Mouse (Mus musculus): ENCODE results near the gene 2010300C02Rik.
A peak's percentile ranks its signal among the peaks of the same experiment; 100 is the strongest.
"Not testable (repeated sequence)": the region's sequence is repeated elsewhere in the genome, so short reads cannot be mapped to it uniquely, and the experiment has no call there.

2010300C02Rik gene

DNA sequence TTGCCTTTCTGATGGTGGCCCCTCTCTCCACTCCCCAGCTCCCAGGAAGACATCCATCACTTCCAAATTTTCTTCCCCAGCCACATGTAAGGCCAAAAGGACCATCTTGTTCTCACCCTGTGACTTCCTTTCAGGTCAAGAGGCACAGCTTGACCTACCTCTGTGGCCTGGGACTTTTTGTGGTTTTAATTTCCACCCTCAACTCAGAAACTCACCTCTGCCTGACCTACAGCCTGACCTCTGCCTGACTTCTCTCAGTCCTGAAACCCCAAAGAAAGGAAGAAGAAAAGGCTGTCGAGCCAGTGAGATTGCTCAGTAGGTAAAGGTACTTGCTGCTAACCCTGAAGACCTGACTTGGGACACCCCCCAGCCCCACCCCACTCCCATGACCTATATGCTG, 100.3 kb downstream of the 2010300C02Rik start:
- DNase-seq = no peak

DNA sequence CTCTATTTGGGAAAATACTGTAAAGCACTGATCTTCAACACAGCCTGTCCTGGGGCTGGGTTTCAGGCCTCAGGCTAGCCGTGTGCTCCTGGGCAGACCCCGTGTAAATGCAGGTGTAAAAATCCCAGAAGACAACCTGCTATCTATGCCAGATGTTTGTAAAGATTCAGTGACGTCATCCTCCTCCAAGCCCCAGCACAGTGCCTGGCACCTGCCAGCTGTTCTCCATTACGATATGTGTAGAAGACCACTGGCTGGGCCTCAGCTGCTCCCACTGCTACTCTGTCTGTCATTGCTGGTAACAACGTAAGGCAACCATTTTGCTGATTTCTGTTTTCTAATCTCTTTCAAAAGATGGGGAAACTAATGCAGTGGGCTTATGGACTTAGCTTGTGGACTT, 102.8 kb downstream of the 2010300C02Rik start:
- DNase-seq = no peak

DNA sequence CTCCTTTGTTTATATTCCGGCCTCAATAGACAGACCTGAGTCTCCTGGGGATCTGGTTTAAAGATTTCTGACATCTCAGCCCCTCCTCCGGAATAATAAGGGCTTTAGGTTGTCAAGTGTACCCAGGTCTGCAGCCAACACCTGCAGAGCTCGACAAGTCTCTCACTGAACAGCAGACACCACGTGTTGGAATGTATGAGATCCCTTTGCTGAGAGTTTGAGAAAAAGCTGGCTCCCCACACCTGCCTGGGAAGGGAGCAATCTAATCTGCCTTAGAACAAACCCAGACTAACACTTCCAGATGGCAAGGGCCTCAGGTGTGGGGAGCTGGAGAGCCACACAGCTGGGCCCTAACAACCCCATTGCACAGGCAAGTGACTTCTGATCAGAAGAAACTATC, 103.3 kb downstream of the 2010300C02Rik start:
- DNase-seq = no peak

DNA sequence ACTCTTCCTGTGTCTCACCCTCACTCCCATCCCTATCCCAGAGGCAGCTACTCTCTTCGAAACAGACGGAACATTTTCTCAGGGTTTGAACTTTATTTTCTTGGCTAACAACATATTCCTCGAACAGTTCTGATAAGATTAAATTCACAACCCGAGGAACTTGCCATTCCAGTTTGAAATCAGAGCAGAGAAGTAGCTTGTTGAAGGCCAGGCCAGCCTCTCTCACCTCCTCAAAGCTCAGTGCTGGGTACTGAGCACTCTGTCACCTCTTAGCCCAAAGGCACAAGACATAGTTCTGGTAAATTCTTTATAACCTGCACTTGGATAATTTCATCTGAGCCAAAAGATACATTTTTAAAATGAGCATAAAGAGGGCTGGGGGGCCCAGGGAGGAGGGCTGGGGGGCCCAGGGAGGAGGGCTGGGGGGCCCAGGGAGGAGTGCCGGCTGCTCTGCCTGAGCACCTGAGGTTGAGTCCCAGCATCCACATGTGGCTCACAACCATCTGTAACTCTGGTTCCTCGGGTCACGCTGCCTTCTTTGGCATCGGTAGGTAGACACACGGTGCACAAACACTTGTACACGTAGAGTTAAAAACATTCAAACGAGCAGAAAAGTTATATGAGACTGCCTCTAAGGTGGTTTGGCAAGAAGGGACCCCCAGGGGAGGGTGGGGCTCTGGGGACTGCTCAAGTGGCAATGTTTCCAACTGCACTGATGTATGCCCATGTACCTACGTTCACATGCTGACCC, 104.4 kb downstream of the 2010300C02Rik start:
- no peak for DNase-seq

DNA sequence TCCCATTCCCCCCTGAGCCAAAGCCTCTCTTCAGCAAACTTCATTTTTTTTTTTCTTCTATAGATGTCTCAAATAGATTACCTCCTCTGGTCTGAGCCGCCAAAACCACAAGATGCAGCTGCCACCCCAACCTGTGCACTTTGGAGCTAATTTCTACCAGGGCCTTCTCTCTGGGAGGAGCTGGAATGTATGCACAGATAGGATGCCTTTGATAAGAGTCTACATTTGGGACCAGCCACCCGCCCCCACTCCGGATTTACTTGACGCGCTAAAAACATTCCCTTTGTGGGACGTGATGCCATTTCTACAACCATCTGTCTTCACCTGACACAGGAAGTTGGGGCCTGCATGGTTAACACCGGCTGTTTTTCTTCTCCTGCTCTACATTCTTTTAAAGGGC, 105.0 kb downstream of the 2010300C02Rik start:
- no peak for DNase-seq

DNA sequence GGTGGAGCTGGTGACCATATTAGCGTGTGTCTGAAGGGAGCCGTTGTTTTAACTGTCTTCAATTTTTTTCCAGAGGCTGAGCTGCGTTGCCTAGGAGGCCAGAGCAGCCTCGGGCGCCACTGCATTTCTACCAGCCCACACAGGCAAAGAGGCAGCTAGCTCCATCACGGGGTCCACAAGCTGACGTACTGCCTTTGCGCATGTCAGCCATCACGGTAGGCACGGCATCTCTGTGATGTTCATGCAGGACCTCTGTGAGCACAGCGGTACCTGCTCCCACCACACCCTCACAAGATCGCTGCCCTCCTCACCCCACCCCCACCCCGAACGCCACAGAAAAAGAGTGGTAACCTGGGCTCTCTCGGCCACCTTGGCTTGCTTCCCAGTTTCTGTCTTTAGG, 105.8 kb downstream of the 2010300C02Rik start:
- no peak for DNase-seq

DNA sequence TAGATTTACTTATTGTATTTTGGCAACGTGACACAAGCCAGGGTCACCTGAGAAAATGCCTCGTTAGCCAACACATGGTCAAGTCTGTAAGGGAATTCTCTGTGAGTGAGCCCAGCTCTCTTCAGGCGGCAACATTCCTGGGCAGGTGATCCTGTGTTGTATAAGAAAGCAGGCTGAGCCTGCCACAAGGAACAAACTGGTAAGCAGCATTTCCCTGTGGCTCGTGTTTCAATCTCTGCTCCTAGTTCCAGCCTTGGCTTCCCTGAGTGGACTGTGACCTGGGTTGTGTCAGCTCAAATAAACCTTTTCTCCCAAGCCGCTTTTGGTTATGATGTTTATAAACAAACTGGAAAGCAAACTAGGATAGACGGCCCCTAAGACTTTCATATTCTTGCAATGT, 108.9 kb downstream of the 2010300C02Rik start:
- no peak for DNase-seq

DNA sequence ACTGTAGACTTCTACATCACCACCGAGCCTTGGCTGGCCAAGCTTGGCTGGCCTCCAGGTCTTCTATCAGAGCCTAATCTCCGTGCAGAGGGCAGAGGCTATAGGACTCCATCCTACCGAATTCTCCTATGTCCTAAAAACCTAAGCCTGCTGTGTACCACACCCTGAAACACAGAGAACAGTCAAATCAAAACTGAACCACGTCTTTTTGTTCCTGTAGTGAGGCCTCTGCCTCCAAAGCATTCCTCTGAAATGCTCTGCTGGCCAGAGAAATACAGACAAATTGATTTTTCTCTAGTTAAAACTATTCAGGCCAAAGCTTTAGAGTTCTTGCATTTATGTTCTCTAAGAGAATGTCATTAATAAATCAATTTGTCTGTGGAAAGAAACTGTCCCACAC, 109.6 kb downstream of the 2010300C02Rik start:
- DNase-seq = no peak

DNA sequence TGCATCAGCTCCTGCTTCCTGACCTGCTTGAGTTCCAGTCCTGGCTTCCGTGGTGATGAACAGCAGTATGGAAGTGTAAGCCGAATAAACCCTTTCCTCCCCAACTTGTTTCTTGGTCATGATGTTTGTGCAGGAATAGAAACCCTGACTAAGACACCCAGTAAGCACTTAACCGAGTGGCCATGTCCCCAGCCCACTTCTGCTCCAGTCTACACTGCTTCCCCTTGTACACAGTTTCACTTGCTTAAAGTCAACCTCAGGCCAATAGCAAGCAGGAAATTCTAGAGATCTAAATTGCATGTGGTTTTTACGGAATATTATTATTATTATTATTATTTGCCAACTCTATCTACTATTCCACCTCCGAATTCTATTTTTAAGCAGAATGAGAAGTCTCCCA, 114.2 kb downstream of the 2010300C02Rik start:
- DNase-seq = not testable (repeated sequence)

DNA sequence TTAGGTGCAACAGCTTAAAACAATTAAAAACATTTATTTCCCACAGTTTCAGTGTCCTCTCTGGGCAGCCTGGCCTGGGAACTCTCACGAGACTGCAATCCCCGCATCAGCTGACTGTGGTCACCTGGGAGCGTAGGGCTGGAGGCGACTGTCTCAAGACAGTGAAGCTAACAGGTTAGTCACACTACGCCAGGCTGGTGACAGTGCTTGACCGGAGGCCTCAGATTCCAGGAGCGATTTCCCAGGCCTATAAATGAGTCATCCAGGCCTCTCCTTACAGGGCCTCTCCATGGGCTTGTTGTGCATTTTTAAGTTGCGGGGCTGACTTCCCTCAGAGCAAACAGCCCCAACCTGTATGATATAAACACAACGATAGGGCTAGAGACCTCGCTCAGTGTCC, 116.7 kb downstream of the 2010300C02Rik start:
- no peak for DNase-seq

DNA sequence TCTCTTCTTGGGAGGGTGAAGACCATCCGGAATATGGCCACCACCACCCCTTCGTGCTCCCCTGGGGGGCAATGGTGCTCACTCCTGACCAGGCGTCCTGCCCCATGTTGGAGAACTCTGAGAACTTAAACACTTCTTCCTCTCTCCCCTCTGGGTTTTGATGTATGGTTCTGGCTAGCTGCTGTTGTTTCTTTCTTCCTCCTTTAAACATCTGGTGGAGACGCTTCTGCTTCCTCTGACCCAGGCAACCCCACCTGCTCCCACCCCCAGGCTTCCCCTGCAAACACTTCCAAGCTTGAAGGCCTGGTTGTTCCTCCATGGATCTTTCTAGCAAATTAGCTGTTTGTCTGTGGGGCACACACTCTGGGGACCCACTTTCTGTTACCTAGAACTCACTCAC, 117.6 kb downstream of the 2010300C02Rik start:
- DNase-seq = no peak

DNA sequence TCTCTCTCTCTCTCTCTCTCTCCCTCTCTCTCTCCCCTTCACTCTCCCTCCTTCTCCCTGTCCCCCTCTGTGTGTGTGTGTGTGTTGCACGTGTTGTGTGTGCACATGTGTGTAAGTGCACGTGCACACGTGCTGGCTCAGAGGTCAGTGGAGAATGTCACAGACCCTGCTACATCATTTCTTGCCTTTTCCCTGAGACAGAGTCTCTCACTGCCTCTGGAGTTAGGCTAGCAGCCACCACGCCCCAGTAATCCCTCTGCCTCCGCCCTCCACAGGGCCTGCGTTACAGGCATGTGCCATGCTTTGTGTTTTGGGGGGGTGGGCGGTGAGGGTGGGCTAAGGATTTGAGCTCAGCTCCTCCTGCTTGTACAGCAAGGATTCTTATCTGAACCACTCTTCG, 118.4 kb downstream of the 2010300C02Rik start:
- DNase-seq = no peak

DNA sequence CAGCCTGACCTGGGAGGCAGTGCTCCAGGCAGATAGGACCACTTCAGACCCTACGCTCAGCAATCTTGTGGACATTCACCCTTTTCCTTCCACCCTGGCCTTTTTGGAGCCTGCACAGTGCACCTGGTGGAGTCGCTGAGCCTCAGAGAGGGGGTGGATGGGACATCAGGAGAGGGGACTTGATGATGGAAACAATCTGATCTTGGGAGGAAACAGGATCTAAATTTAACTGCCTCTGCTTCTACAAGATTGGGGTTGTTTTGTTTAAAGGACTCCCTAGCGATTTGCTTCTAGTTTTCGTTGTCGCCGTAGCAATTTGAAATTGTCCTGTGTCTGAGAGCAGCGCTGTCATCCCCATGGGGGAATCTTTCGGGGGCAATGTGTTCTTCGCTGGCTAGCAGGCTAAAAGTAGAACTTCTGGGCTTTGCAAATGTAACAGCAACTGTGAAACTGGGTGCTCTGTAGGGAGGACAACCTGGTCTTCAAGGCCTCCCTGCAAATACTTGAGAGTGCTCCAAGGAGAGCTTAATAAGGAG, 119.2 kb downstream of the 2010300C02Rik start:
- no peak for DNase-seq

DNA sequence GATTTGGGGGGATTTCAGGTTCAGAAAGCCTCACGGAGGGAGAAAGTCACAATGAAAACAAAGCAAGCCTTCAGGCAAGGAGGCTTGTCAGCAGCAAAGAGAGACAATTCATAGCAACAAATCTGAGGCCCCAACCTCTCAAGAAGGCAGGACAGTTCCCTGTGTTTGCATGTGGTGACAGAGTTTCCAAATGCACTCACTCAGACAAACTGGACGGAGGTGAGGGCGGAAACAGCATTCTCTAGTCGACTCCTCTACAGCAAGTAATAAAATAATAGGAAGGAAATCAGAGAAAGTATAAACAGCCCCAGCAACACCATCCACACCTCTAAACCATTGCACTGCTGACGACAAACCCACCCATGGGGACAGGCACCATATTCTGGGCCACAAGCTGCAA, 120.9 kb downstream of the 2010300C02Rik start:
- DNase-seq = no peak

DNA sequence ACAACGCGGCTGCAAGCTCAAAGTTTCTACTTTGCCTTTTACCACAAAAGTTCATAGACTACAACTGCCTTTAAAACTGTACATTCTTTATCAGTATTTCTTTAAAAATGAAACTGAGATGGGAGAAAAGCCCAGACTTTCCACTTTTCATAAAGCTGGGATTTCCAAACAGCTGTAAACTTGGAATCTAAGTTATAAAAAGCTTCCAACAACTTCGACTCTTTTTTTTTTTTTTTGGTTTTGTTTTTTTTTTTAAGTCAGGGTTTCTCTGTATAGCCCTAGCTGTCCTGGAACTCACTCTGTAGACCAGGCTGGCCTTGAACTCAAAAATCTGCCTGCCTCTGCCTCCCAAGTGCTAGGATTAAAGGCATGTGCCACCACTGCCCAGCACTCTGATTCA, 125.1 kb downstream of the 2010300C02Rik start:
- not testable (repeated sequence) for DNase-seq

DNA sequence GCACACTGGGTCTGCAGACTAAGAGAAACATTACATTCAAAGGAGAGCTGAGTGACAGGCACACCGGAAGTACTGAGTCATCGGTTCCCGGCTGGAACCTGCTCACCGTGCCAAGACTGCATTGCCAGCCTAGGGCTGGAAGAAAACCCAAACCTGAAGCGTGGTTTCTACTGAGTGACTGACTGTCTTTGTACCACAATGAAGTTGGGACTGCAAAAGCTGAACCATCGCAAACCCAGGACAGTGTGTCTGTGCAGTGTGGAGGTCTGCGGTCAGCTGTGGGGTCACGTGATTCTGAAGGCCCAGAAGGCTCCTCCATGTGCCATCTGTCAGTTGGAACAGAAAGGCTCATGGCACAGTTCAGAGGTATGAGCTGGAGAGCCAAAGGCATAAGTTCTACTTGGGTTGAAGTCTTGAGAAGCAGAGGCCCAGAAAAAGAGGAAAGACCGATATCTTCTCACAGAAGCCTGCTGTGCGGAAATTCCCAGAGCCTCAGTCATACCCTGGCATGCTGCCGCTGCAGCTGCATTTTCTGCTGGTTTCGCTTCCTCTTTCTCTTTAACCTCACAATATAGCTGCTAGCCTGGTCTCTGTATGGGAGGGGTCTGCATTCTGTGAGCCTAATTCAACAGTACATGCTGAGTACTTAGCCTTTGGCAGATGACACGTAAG, 133.9 kb downstream of the 2010300C02Rik start:
- DNase-seq = peak in 1 of 2 experiments; percentile 47

DNA sequence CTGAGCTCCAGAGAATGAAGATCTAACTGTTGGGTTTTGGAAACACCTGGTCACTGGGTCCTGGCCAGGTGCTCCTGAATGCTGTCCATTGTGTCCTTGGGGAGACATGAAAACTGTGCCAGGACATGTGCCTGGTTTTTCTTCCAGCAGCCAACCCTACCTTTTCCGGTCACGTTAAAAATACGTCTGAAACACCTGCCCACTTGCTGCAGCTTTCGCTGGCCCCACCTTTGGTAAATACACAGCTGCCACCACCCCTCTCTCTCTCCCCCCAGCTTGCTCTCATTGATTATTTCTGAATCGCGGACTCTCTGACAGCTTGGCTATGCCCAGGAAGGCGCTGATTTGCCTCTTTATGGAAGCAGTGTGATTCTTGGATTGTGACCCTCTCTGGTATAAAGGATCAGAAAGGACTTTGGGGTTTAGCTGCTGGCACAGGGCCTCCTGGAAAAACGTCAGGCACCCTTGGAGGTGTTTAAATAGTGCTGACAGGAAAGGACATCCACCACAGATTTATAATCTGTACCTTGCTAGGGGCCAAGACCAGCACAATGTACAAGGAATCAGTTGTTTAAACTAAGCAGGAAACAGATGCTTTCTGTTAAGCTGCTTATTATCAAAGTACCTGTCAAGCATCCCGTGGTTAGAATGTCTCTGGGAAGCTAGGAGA, 136.0 kb downstream of the 2010300C02Rik start:
- no peak for DNase-seq

DNA sequence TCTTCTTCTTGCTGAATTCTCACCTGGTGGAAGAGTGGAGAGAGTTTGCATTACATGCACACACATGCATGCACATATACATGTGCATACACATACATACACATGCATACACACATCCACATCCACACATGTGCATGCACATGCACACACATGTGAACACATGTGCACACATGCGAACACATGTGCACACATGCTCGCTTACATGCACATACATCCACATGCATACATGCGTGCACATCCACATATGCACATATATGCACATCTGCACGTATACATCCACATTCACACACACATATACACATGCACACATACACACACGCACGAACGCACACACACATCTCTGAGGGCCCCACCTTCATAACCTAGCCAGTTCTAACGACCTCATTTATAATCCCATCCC, 136.7 kb downstream of the 2010300C02Rik start:
- no peak for DNase-seq

DNA sequence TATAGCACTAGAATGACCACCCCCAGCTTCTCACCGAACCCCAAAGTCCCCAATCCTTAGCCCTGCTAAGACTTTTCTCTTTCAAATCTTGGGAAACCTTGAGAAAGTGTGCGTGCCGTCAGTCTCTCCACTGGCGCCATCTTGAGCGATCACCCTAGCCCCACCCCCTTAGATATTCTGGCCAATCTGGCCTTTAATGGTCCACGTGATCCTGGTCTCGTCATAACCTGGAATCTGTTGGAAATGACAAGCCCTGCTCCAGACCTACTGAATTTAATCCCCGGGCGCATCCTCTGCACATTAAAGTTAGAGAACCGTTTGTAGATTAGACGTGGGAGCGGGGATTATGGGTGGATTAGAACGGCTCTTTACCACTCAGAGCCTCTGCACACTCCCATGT, 140.2 kb downstream of the 2010300C02Rik start:
- no peak for DNase-seq

DNA sequence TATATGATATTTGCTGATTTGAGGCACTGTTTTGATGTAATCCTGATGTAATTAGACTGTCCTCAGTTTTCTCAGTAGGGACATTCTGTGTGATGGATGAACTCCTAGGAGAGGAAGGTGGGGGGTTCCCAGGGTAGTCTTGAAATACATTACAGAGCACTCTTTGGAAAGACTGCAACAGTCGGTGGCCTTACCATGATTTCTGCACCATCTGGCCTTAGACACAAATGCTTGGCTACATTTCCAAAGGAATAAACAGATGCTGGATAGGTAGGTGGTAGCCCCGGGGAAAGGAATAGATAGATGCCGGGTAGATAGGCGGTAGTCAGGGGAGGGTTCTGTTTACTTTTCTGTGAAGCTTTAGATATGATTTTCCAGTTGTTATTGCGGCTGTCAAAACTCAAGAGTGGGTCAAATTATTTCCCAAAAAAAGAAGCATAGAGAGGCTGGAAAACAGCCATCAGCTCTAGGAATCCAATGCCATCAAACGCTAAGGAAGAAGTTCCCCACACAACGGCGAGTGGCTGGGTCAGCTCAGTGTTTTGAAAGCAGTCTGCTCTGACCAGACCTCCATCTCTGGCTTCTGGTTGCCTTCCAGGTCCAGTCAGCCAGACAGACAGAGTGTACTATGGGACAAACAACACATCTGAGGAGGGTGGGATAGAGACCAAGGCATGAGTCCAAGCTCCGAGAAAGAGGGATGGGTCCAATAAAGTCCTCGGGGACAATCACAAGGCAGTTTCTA, 147.2 kb downstream of the 2010300C02Rik start:
- DNase-seq = no peak

DNA sequence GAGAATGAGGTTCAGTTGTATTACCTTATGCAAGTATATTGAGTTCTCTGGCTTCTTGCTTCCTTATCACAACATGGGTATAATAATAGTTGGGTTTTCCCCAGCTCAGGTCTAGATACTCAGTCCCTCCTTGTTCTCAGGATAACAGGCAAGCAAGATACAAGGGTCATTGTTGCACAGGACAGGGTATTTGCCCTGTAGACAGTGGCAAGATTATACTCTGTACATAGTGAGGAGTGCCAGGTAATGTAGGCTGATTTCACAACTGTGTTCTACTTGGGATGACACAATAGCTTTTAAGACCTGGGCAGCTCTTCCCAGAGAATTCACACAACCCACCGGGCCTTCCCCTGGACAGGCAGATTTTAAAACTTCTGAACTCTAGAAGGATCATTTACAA, 151.5 kb downstream of the 2010300C02Rik start:
- DNase-seq = no peak

DNA sequence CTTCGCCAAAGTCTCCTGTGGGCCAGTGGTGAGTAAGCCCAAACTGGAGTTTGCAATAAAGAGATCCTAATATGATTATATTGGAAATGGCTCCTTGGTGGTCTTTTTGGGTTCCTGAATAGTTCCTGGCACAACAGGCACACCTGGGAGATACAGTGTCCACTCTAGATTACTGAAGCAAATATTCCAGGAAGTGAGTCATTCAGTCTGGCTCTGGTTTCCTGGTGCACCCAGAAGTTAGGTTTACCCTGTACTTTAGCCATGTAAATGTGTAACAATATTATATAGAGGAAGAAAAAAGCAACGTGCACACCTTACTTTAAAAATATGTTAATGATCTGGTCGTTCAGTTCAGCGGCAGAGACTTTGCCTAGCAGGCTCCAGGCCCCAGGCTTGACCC, 153.1 kb downstream of the 2010300C02Rik start:
- DNase-seq = no peak

DNA sequence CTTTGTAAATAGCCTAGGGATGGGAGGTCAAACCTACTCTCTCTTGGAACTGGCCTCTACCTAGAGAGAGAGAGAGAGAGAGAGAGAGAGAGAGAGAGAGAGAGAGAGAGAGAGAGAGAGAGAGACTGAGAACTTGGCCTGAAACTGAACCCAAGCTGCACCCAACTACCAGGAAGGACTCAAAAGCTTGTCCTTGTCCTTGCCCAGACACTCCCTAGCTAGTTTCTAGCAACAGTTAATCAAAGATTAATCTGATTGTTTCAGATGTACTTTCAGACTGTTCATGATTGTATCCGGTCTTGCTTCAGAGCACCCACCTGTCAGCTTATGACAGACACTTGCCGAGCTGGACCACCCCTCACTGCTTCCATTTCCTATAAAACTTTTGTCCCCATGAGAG, 153.5 kb downstream of the 2010300C02Rik start:
- DNase-seq = no peak

All from kidney, postnatal 4 days (tissue).